Mouse (Mus musculus): ENCODE results near the gene Olfr453. TPM values are rescaled to one million over a fixed set of nuclear protein-coding genes. Genes with fewer than 3 reads are reported as not detected.
A peak's percentile ranks its signal among the peaks of the same experiment; 100 is the strongest.

Gene Olfr453
- polyA plus RNA-seq, 1 experiment from 2014 or later = not detected

GRCm38 (mm10) chr6:42747846-42748245, 8.7 kb downstream of the Olfr453 start:
- H3K4me2 ChIP-seq (replicated peaks; ENCODE audit: low read depth, low read length) = no peak overlapping the region

GRCm38 (mm10) chr6:42756104-42756503, 16.9 kb downstream of the Olfr453 start, which contains the start of gene Olfr38:
Gene Olfr38 (plus strand): TSS chr6:42756404.
- H3K27me3 ChIP-seq (ENCODE audit: control insufficient read depth, insufficient read depth, low read length) = no peaks in the 10 kb centered on the region
- no peak within 1 kb of the TSS for H3K4me3 ChIP-seq (ENCODE audit: low read depth, low read length)
- ATAC-seq (ENCODE audit: insufficient number of reproducible peaks, insufficient read depth, low FRiP score, low read depth) = no peak
- H3K27ac ChIP-seq (ENCODE audit: low read length) = no peak within 1 kb of the TSS
- no peaks in the 10 kb centered on the region for H3K4me1 ChIP-seq (ENCODE audit: control insufficient read depth, insufficient read depth, low read length)
- no peak within 1 kb of the TSS for H3K9ac ChIP-seq (replicated peaks; ENCODE audit: low read depth, low read length)
- H3K4me2 ChIP-seq (replicated peaks; ENCODE audit: low read depth, low read length) = no peak within 1 kb of the TSS
- no peaks in the 10 kb centered on the region for H3K9me3 ChIP-seq (ENCODE audit: control insufficient read depth, low read depth, low read length)
- H3K36me3 ChIP-seq (ENCODE audit: control insufficient read depth, insufficient read depth, low read length) = no peaks in the 10 kb centered on the region
- 71% methylated on average over 1 of the region's 1 CpGs for WGBS

More at GRCm38 (mm10) chr6:42747846-42748245, 8.7 kb downstream of the Olfr453 start:
- Histone ChIP-seq H3K4me1 (ENCODE audit: control insufficient read depth, insufficient read depth, low read length) (no peaks in the 10 kb centered on the region), H3K4me3 (ENCODE audit: low read depth, low read length) (no peak overlapping the region), H3K36me3 (ENCODE audit: control insufficient read depth, insufficient read depth, low read length) (no peaks in the 10 kb centered on the region), H3K9ac (replicated peaks; ENCODE audit: low read depth, low read length) (no peak overlapping the region), H3K27ac (ENCODE audit: low read length) (no peak overlapping the region), H3K27me3 (ENCODE audit: control insufficient read depth, insufficient read depth, low read length) (no peaks in the 10 kb centered on the region), H3K9me3 (ENCODE audit: control insufficient read depth, low read depth, low read length) (no peaks in the 10 kb centered on the region)
- ATAC-seq (ENCODE audit: insufficient number of reproducible peaks, insufficient read depth, low FRiP score, low read depth) = no peak

GRCm38 (mm10) chr6:42777066-42777465, 37.9 kb downstream of the Olfr453 start:
- Histone ChIP-seq H3K4me3 (ENCODE audit: low read depth, low read length) (no peak overlapping the region), H3K4me2 (replicated peaks; ENCODE audit: low read depth, low read length) (no peak overlapping the region), H3K9me3 (ENCODE audit: control insufficient read depth, low read depth, low read length) (no peaks in the 10 kb centered on the region), H3K4me1 (ENCODE audit: control insufficient read depth, insufficient read depth, low read length) (no peaks in the 10 kb centered on the region), H3K9ac (replicated peaks; ENCODE audit: low read depth, low read length) (no peak overlapping the region), H3K27me3 (ENCODE audit: control insufficient read depth, insufficient read depth, low read length) (no peaks in the 10 kb centered on the region), H3K36me3 (ENCODE audit: control insufficient read depth, insufficient read depth, low read length) (no peaks in the 10 kb centered on the region), H3K27ac (ENCODE audit: low read length) (no peak overlapping the region)
- WGBS = 92% methylated on average over 1 of the region's 1 CpGs
- no peak for ATAC-seq (ENCODE audit: insufficient number of reproducible peaks, insufficient read depth, low FRiP score, low read depth)

GRCm38 (mm10) chr6:42784793-42785192, 45.6 kb downstream of the Olfr453 start, which contains the start of gene Olfr452:
Gene Olfr452 (plus strand): TSS chr6:42785093.
- Histone ChIP-seq H3K4me1 (ENCODE audit: control insufficient read depth, insufficient read depth, low read length) (no peaks in the 10 kb centered on the region), H3K9ac (replicated peaks; ENCODE audit: low read depth, low read length) (no peak within 1 kb of the TSS), H3K9me3 (ENCODE audit: control insufficient read depth, low read depth, low read length) (no peaks in the 10 kb centered on the region), H3K4me3 (ENCODE audit: low read depth, low read length) (no peak within 1 kb of the TSS), H3K27me3 (ENCODE audit: control insufficient read depth, insufficient read depth, low read length) (no peaks in the 10 kb centered on the region), H3K36me3 (ENCODE audit: control insufficient read depth, insufficient read depth, low read length) (no peaks in the 10 kb centered on the region), H3K4me2 (replicated peaks; ENCODE audit: low read depth, low read length) (no peak within 1 kb of the TSS), H3K27ac (ENCODE audit: low read length) (no peak within 1 kb of the TSS)
- no peak for ATAC-seq (ENCODE audit: insufficient number of reproducible peaks, insufficient read depth, low FRiP score, low read depth)

GRCm38 (mm10) chr6:42790247-42790948, 51.2 kb downstream of the Olfr453 start:
- H3K4me2 ChIP-seq (replicated peaks; ENCODE audit: low read depth, low read length) = no peak overlapping the region
- 48% methylated on average over 4 of the region's 4 CpGs for WGBS
- no peak for ATAC-seq (ENCODE audit: insufficient number of reproducible peaks, insufficient read depth, low FRiP score, low read depth)
- no peaks in the 10 kb centered on the region for H3K4me1 ChIP-seq (ENCODE audit: control insufficient read depth, insufficient read depth, low read length)
- no peaks in the 10 kb centered on the region for H3K27me3 ChIP-seq (ENCODE audit: control insufficient read depth, insufficient read depth, low read length)
- no peaks in the 10 kb centered on the region for H3K9me3 ChIP-seq (ENCODE audit: control insufficient read depth, low read depth, low read length)
- H3K36me3 ChIP-seq (ENCODE audit: control insufficient read depth, insufficient read depth, low read length) = no peaks in the 10 kb centered on the region
- H3K9ac ChIP-seq (replicated peaks; ENCODE audit: low read depth, low read length) = no peak overlapping the region
- H3K4me3 ChIP-seq (ENCODE audit: low read depth, low read length) = no peak overlapping the region
- no peak overlapping the region for H3K27ac ChIP-seq (ENCODE audit: low read length)

GRCm38 (mm10) chr6:42790949-42791556, 51.9 kb downstream of the Olfr453 start:
- no peak overlapping the region for H3K4me3 ChIP-seq (ENCODE audit: low read depth, low read length)
- H3K27me3 ChIP-seq (ENCODE audit: control insufficient read depth, insufficient read depth, low read length) = no peaks in the 10 kb centered on the region
- no peaks in the 10 kb centered on the region for H3K4me1 ChIP-seq (ENCODE audit: control insufficient read depth, insufficient read depth, low read length)
- H3K36me3 ChIP-seq (ENCODE audit: control insufficient read depth, insufficient read depth, low read length) = no peaks in the 10 kb centered on the region
- no peak for ATAC-seq (ENCODE audit: insufficient number of reproducible peaks, insufficient read depth, low FRiP score, low read depth)
- no peaks in the 10 kb centered on the region for H3K9me3 ChIP-seq (ENCODE audit: control insufficient read depth, low read depth, low read length)
- 68% methylated on average over 9 of the region's 9 CpGs for WGBS
- H3K9ac ChIP-seq (replicated peaks; ENCODE audit: low read depth, low read length) = no peak overlapping the region
- no peak overlapping the region for H3K4me2 ChIP-seq (replicated peaks; ENCODE audit: low read depth, low read length)
- H3K27ac ChIP-seq (ENCODE audit: low read length) = no peak overlapping the region

GRCm38 (mm10) chr6:42794982-42795381, 55.8 kb downstream of the Olfr453 start:
- peak; percentile 70 for ATAC-seq (ENCODE audit: insufficient number of reproducible peaks, insufficient read depth, low FRiP score, low read depth)
- H3K4me3 ChIP-seq (ENCODE audit: low read depth, low read length) = no peak overlapping the region
- H3K9ac ChIP-seq (replicated peaks; ENCODE audit: low read depth, low read length) = no peak overlapping the region
- H3K27ac ChIP-seq (ENCODE audit: low read length) = no peak overlapping the region
- H3K4me2 ChIP-seq (replicated peaks; ENCODE audit: low read depth, low read length) = no peak overlapping the region
- H3K4me1 ChIP-seq (ENCODE audit: control insufficient read depth, insufficient read depth, low read length) = no peaks in the 10 kb centered on the region
- no peaks in the 10 kb centered on the region for H3K36me3 ChIP-seq (ENCODE audit: control insufficient read depth, insufficient read depth, low read length)
- no peaks in the 10 kb centered on the region for H3K27me3 ChIP-seq (ENCODE audit: control insufficient read depth, insufficient read depth, low read length)
- 75% methylated on average over 3 of the region's 3 CpGs for WGBS
- no peaks in the 10 kb centered on the region for H3K9me3 ChIP-seq (ENCODE audit: control insufficient read depth, low read depth, low read length)
